Mouse (Mus musculus) ES-E14 (cell line): ENCODE data around the gene Dclk1.

Experiments
- CHD2 ChIP-seq: IDR thresholded peaks from 2 replicates; pipeline ENCODE4 v1.6.1; 2014; ENCODE audit warnings: mild to moderate bottlenecking, low read depth, low read length, inconsistent platforms
- MAFK ChIP-seq: IDR thresholded peaks from 2 replicates; pipeline ENCODE4 v1.6.1; 2014; ENCODE audit warnings: mild to moderate bottlenecking, low read depth, low read length, inconsistent platforms; ENCODE audit not compliant: insufficient read depth
- ZC3H11A ChIP-seq: IDR thresholded peaks from 2 replicates; pipeline ENCODE4 v1.6.1; 2012; ENCODE audit warnings: low read depth, mild to moderate bottlenecking, inconsistent platforms, low read length, borderline replicate concordance
- ZNF384 ChIP-seq: IDR thresholded peaks from 2 replicates; pipeline ENCODE4 v1.6.1; 2012; ENCODE audit warnings: low read depth, low read length, inconsistent platforms

- TF ChIP-seq CHD2 = no peak
- no peak for TF ChIP-seq ZC3H11A
- TF ChIP-seq ZNF384 = no peak
- TF ChIP-seq MAFK = no peak
Observed at GRCm38 (mm10) chr3:55270345-55270744, 28.2 kb downstream of the Dclk1 start.
